Mouse (Mus musculus): ENCODE measurements around the gene Prdx5.

DNA sequence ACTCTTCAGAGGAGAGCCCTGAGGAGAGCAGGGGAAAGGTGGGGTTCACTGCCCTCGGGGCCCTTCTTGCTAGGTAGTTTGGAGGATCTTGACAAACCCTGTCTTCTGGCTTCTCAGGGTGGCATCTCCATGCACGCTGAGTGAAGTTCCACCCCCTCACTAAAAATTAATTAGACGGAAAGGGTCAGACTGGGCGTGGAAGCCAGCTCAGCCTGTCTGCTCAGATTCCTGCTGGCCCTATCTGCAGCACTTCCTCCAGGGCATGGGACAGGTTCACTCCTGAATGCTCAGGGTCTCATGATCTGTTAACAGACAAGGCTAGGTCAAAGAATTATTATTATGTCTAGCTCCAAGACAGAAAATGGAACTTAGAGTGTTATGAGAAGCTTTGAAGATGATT lies 17.4 kb downstream of the Prdx5 start:
- no peak for TF ChIP-seq CTCF (conservative IDR thresholded peaks at IDR 0.05; ENCODE audit: insufficient read depth, insufficient read length, low read depth, low read length)
- no peak for TF ChIP-seq POLR2A (IDR thresholded peaks at IDR 0.05; ENCODE audit: low read depth, low read length)
